Mouse (Mus musculus) spleen, postnatal 10 days (tissue): ENCODE results near the gene Myo7a.

ENCODE experiments used
- DNase-seq, 2 experiments: peaks; one replicate each; pipeline ENCODE4 v3.0.0; 2021 to 2022; ENCODE audit warnings: low spot score in 2 of 2

Gene Myo7a

DNA sequence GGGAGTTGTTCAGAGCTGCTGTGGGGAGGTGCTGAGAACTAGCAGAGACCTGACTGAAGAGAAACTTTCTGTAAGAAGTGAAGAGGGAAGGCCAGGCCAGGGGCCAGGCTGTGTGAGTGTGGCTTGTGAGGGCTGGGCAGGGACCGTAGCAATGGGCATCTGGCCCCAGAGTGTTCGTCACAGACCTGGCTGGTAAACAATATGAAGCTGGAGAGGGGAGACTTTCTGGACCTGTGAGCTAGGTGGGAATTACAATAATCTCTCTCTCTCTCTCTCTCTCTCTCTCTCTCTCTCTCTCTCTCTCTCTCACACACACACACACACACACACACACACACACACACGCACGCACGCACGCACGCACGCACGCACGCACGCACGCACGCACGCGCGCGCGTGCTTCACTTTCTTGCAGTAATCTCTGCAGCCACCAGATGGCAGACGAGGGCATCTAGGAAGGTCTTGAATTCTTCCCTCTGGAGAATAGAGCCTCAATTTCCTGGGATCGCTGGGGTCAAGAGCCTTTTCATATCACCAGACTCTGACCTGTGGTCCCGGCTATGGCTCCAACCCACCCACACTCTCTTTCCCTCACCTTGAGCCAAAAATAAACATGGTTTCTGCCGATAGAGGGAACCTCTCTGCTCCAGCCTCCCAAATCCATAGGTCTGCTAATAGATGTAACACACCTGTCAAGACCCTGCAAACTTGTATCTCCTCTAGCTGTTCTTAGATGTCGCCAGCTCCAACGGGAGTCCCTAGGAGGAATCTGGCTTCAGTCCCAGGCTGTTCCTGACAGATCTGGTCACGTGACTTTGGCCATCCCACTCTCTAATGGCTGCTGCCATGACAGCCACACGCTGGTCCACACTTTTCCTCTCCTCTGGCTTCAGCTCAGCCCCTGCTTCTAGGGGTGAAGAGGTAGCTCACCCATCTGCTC, 16.1 kb downstream of the Myo7a start:
- DNase-seq = peak; percentile 74 to 86

DNA sequence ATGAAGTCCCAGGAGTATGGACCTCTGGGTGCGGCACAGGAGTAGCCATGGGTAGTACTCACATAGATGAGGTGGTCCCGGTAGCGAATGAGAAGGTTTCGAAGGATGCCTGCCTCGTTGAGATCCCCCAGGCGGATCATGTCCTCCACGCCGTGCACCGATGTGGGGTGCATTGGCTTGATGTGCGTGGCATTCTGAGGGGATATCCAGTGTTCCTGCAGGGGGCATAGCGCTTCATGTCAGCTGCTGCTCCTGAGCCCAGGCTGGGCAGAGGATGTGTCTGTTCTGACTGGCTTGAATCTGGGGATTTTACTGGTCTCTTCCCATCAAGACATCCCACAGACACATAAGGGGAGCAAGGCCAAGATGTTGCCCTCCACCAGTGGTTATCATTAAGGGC, 16.8 kb downstream of the Myo7a start:
- DNase-seq = no peak

DNA sequence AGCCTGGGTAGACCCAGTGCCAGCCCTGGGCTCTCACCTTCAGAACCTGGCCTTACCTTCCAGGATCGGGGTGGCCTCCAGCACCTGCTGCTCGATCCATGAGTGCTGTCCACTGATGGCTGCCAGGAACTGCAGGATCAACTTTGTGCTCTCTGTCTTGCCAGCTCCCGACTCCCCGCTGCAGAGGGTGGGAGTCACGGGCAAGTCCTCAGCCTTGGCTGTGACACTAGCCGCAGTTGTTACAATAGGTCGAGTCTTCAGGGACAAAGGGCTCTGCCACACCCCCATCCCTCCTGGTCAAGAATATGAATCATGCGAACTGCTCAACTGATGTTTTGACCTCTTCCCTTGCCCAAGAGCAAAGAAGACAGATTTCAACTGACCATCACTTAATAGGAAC, 21.8 kb downstream of the Myo7a start:
- no peak for DNase-seq

DNA sequence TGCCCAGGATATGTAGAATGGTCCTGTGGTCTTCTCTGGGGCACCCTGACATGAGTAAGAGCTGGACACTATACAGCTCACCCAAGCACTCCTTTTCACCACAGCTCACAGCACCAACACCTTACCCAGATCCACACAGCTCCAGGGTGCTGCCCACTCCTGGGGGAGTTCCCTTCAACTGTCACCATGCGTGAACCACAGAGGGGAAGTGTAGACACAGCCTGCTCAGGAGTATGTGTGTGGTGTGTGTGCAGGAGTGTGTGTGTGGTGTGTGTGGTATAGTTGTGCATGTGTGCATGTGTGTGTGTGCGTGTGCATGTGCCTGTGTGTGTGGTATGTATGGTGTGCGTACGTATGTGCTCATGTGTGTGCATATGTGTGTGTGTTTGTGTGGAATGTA, 23.5 kb downstream of the Myo7a start:
- no peak for DNase-seq

DNA sequence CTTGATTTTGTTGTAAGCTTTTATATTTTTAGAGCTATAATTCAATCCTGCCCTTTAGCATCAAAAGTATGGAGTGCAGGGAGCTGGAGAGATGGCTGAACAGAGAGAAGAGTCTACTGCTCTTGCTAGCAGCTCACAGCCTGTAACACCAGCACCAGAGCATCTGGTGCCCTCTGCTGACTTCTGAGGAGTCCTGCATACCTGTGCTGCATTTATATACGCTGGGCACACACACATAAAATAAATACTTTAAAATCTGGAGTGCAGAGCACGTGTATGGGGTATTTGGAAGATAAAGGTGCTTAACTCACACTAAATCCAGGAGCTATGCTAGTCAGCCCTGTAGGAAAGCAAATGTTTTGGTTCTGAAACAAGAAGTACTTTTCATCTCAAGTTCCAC, 33.0 kb downstream of the Myo7a start:
- no peak for DNase-seq

DNA sequence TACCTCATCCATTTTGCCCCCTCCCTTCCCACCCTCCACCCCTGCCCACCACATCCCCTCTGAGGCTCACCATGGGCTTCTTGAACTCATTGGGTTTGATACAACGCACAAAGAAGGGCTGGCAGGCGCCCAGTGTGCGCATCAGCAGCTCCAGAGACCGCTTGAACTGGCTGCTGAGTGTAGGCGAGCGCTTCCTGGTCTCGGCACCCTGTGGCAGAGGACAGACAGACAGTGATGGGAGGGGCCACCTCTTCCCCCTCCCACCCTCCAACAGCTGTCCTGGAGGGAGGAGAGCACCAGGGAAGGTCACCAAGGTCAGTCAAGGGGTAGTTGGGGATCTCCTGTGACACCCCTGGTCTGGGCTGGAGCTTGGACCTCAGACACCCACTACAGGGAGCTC, 34.0 kb downstream of the Myo7a start:
- peak in 1 of 2 experiments; percentile 37 for DNase-seq

DNA sequence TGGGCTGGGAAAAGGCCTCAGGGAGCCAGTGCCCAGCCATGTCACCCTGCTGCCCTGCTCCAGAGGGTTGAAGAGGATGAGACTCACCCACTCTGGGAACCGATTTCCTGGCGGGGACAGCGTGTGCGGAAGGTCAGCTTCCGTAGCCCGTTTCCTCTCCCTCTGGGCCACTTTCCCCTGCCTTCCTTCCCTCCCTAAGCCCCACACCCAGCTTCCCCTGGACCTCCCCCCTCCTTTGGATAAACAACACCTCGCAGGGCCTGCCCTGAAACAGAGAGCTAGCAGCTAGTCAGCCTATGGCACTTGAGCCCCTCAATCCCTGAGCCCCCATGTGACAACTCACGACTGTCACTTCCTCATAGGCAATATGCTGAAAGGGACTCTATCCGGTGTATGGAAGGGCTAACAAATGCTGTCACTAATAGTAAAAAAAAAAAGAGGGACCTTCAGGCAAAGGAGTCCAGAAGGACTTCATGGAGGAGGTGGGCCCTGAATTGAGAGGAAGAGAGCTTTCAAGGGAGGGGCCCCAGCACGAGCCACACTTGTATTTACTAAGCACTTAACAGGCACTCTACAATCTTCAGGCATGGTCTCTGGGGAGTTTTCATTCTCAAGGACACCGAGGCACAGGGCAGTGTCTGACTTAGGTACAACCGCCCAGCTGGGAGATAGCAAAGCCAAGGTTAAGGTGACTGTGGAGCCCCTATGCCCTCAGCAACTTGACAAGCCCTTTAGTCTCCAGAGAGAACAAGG, 34.6 kb downstream of the Myo7a start:
- no peak for DNase-seq

DNA sequence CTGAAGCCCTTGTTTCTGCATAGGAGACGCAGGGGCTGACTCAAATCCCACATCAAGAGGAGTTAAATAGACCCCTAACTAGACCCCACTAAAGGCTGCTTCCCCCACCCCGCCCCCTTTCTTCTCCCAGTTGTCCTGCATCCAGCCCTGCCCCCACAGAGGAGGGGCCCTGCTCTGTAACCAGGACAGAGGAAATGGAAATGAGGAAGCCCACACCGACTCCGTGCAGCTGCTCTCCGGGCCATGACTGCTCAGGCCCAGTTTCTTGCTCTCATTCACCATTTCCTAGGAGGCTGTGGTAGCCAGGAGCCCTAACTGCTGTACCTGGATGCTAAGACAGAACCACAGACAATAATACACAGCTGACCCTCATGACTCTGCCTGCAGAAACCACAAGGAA, 36.9 kb downstream of the Myo7a start:
- DNase-seq = no peak

DNA sequence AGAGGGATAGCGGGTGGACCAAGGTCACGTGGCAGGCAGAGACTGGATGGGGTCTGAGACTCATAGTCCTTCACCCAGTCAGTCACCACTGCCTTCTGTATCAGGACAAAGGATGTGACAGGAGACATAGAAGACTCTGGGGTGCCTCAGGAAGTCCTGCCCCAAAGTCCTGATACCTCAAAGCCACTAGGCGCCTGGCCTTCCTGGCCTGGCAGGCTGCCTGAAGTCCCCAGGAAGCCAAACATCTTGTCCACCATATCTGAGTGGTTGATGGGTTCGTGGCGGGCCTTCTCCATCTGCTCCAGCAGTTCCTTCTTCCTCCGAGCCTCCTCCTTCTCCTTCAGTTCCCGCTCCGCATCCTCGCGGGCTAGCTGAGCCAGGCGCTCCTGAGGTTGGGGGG, 41.9 kb downstream of the Myo7a start:
- DNase-seq = no peak

DNA sequence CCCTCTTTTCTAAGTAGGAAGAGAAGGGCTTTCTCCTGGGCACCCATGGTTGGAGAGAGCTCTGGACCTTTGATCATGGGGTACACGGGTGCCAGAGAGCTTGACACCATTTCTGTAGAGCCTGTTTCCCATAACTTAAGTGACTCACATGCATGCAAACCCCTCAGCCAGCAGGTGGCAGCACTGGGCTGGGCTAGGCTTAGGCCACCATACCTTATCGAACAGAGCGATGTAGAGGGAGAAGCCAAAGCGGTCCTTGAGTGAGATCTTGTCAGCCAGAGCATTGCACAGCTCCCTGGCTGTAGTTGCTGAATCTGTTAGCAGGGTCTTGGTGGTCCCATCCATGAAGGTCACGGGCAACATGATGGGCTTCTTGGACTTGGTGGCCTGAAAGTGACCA, 47.7 kb downstream of the Myo7a start:
- DNase-seq = peak; percentile 78 to 91

DNA sequence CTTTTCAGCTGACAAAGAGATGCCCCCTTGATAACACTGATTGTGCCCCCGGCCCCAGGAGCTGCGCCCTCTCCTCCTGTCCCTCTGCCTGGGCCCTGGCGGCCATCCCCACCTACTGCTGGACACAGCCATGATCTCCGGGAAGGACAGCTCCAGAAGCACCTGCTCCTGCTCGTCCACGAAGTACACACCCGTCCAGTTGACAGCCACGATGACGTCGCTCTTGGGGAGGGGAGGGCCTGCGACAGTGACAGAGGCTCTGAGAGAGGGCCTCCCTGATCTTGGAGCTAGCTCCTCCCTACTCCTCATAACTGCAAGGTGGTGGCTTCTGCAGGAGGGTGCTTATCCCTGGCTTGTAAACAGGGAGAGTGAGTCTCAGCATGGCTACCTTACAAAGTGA, 53.1 kb downstream of the Myo7a start:
- DNase-seq = no peak

DNA sequence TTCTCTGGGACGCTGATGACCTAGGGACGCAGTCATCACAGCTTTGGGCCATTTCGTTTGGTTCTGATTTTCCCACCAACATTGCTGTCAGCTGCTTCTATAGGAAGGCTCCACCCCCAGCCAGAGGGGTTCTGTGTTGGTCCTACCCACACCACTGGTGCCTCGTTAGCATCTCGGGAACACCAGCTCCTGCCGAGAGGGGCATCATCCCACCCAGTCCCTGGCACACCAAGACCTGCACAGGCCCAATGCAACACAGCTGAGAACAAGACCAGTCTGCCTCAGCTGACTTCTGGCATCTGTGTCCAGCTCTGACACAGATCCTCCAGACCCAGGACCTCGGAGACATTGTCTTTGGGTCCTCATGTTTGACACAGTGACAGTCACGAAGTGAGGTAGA, 64.4 kb downstream of the Myo7a start:
- no peak for DNase-seq

DNA sequence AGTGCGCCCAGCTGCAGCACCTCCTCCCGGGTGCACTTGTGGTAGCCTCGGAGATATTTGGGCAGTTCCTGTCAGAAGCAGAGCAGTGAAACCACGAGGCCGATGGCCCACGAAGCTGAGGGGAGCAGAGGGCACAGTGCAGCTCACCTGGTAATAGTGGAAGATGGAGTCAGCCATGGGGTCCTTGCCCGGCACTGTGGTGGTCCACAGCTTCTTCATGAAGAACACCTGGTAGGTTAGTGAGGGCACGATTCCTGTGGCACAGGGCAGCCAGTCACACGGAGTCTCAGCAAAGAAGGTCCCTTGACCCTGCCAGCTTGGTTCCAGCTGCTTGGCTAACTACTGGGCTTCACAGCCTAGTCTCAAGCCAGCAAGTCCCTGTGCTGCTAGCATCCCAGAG, 64.9 kb downstream of the Myo7a start:
- no peak for DNase-seq

DNA sequence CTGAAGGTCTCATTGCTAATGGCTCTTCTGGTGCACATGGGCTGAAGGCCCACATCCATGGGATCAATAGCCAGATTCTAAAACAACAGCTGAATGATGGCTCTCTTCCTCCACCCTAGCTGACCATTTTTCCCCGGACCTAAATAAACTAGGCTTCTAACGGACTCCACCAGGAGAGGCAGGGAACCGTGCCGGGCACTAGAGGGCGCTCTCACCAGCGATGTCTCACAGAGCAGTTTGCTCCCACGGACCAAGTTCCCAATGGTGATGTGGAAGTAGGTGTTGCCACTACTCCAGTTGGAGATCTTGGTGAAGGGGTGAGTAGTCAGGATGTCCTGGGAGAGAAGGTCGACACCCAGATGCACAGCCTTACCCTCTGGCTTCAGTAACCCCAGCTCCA, 67.3 kb downstream of the Myo7a start:
- DNase-seq = peak; percentile 40 to 73

DNA sequence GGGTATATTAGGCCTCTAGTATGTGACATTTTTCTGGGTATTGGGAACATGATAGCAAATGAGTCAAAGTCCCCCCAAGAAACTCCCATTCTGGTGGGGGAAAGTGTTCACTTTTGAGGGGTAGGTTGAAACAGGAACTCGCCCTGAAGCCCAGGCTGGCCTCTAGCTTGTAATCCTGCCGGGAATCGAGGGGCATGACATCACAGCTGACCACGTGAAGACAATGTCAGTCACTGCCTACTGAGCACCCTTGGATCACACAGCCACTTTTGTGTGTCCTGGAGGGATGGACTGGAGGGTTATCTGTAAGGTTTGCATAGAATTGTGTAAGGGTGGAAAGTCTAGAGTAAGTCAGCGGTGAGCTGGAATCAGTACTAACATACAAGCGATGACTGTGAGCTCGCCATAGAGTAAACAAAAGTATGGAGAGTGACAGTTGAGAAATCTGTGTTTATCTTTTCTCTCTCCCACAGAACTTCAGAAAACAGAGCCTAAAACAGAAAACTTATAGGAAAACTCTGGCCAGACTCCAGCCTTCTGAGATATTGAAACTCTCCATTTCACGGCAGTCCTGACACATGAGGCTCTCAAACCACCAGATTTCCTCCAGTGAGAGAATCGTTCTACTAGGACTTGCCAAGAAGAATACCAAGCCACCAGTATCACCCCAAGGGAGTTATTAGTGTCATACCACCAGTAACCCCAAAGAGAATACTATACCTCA, 71.1 kb downstream of the Myo7a start:
- DNase-seq = no peak

DNA sequence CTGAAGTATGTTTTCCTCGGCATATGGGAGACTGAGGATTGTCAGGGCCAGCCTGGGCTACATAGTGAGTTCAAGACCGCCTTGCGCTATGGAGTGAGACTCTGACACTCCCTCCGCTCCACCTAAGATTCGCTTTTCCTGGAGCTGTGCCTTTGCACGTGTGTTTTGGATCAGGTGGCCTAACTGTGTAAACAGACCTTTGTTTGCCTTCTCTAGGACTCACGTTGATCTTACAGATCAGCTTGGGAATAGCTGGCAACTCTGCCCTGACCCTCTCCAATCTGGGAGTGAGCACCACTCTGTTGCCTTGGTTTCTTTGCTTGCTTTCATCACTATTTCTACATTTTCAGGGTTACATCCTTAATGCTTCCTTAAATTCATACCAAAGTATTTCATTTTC, 116.7 kb downstream of the Myo7a start:
- DNase-seq = no peak
